Mouse (Mus musculus): ENCODE results near the gene Vmn2r96.
"Not testable (repeated sequence)": the region's sequence is repeated elsewhere in the genome, so short reads cannot be mapped to it uniquely, and the experiment has no call there.

Gene Vmn2r96

GRCm38 (mm10) chr17:18572851-18573250 lies at the start of gene Vmn2r96:
TSS of gene Vmn2r96 (plus strand) at chr17:18573151.
- DNase-seq (ENCODE audit: low read depth in 1 of 2, low spot score in 2 of 2): not testable (repeated sequence)

- DNase-seq (ENCODE audit: low read depth in 1 of 2, low spot score in 2 of 2): no peak
Measured at GRCm38 (mm10) chr17:18523371-18523770, 49.6 kb upstream of the Vmn2r96 start.

GRCm38 (mm10) chr17:18523991-18524390 lies 49.0 kb upstream of the Vmn2r96 start:
- DNase-seq (ENCODE audit: low read depth in 1 of 2, low spot score in 2 of 2): no peak

- peak; percentile 27 to 28 for DNase-seq (ENCODE audit: low read depth in 1 of 2, low spot score in 2 of 2)
Measured at GRCm38 (mm10) chr17:18558212-18559158, 14.5 kb upstream of the Vmn2r96 start.

DNA sequence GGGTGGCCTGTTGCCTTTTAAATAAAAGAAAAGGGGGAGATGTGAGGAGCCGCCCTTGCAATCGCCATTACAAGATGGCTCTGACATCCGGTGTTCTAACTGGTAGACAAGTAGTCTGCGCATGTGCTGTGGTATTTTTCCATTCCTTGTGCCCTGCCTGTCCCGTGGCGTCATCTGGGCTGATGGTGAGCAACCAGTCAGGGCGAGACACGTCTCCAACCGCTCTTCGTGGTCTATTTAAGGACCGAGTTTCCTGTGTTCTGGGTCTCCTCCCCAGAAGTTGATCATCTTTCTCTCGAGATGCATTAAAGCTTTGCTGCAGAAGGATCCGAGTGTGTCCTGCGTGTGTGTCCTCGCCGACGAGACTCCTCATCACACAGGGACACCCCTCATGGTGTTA lies 6.8 kb upstream of the Vmn2r96 start:
- DNase-seq (ENCODE audit: low read depth in 1 of 2, low spot score in 2 of 2): not testable (repeated sequence)

DNA sequence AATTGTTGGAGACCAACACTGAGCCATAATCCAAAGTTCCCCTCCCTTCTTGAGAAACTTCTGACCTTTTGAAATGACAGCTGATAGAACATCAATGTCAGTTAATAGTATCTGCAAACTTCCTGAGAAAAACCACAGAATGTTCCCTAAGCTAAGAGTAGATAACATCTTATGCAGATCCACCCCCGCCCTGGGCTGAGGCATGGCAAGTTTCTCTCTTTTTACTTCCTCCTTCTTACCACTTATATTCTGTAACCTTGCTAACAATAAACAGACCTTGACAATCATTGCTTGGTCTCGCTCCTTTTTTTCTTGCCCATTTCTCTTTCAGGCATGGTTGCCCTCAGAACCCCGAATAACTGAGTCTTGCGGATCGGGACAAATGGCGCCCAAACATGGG lies 42.2 kb downstream of the Vmn2r96 start:
- not testable (repeated sequence) for DNase-seq (ENCODE audit: low read depth in 1 of 2, low spot score in 2 of 2)

- no peak for DNase-seq (ENCODE audit: low read depth in 1 of 2, low spot score in 2 of 2)
Measured at GRCm38 (mm10) chr17:18626532-18626931, 53.6 kb downstream of the Vmn2r96 start.

Data from monocyte, adult 2 months (primary cell).